Mouse (Mus musculus): ENCODE measurements around the gene Oas1d. TPM values are rescaled to one million over a fixed set of nuclear protein-coding genes. Genes with fewer than 3 reads are reported as not detected.
"Not testable (repeated sequence)": the region's sequence is repeated elsewhere in the genome, so short reads cannot be mapped to it uniquely, and the experiment has no call there.

Oas1d gene
- not detected for polyA plus RNA-seq (2012; fragmentation: generic; extraction: Trizol)

DNA sequence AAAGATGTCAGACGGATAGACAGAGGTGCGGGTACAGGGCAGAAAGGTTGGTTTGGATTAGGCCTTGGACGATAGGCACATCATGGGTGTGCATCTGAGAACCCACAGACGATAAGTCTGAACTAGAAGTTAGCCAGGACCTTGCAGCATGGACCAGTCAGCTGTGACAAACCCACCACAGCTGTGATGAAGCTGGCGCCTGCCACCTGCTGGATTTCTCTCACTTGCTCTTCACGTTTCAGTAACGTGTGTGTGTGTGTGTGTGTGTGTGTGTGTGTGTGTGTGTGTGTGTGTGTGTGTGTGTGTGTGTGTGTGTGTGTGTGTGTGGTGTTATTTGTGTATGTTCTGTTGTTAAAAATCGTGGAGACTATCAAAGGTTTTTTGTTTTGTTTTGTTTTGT, at the start of gene Oas1d:
TSS of gene Oas1d (plus strand) at position 333 of the 400 bp plus-strand sequence.
- not testable (repeated sequence) for H3K79me2 ChIP-seq (ENCODE audit: control insufficient read depth, insufficient read depth); H3K27me3 ChIP-seq (ENCODE audit: control insufficient read depth, insufficient read depth, insufficient read length); H3K36me3 ChIP-seq (ENCODE audit: control insufficient read depth, insufficient read depth); H3K4me2 ChIP-seq (ENCODE audit: low read depth); H3ac ChIP-seq (ENCODE audit: control insufficient read depth, insufficient read length); H3K4me3 ChIP-seq

DNA sequence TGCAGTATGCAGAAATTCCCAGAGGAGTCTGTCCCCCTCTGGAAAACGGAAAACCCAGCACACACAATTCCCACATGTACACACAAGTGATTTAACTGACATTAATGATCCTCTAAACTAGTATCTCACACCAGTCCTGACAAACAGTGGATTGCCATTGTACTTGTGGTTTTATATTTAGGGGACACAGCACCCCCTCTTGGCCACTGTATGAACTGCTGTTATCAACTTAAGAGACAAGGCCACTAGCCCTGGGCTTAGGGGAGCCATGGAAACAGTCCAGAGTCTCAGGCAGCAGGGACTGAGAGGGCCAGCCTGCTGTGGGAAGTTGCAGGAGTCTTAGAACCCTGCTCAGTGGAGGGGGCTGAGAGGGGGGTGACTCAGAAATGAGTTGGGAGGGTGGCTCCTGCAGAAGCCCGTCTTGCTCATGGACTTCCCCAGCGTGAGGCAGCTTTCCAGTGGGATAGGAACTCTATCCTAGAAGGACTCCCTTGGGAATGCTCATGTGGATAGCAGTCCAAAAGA, 48.9 kb upstream of the Oas1d start:
- no peak overlapping the region for H3ac ChIP-seq (ENCODE audit: control insufficient read depth, insufficient read length)
- no peaks in the 10 kb centered on the region for H3K36me3 ChIP-seq (ENCODE audit: control insufficient read depth, insufficient read depth)
- H3K4me2 ChIP-seq (ENCODE audit: low read depth): no peak overlapping the region
- H3K79me2 ChIP-seq (ENCODE audit: control insufficient read depth, insufficient read depth): no peaks in the 10 kb centered on the region
- no peaks in the 10 kb centered on the region for H3K27me3 ChIP-seq (ENCODE audit: control insufficient read depth, insufficient read depth, insufficient read length)
- TF ChIP-seq POLR2AphosphoS2 (IDR thresholded peaks at IDR 0.05; ENCODE audit: insufficient read length, low read depth) (no peak), MAX (IDR thresholded peaks at IDR 0.05; ENCODE audit: low read depth) (no peak), CEBPB (IDR thresholded peaks at IDR 0.05; ENCODE audit: insufficient read depth, poor library complexity, severe bottlenecking) (no peak), REST (IDR thresholded peaks at IDR 0.05; ENCODE audit: insufficient read depth, insufficient read length) (no peak), TCF12 (IDR thresholded peaks at IDR 0.05; ENCODE audit: insufficient read depth, poor library complexity, severe bottlenecking) (no peak), MYOG (IDR thresholded peaks at IDR 0.05; ENCODE audit: control insufficient read depth in 1 of 3, insufficient read depth in 1 of 3, insufficient read length in 2 of 3, low read depth in 2 of 3) (no peak), E2F4 (IDR thresholded peaks at IDR 0.05; ENCODE audit: insufficient read depth) (no peak), USF1 (IDR thresholded peaks at IDR 0.05; ENCODE audit: low read depth) (no peak), POLR2A (IDR thresholded peaks at IDR 0.05; ENCODE audit: insufficient read length, low read depth) (no peak), MYOD1 (IDR thresholded peaks at IDR 0.05; ENCODE audit: control insufficient read depth in 1 of 3, insufficient read length in 2 of 3, low read depth in 2 of 3) (no peak), TCF3 (IDR thresholded peaks at IDR 0.05; ENCODE audit: insufficient read length, low read depth) (no peak)
- no peak overlapping the region for H3K4me3 ChIP-seq

GRCm38 (mm10) chr5:120869436-120870015, 44.8 kb upstream of the Oas1d start:
- TF ChIP-seq TCF3 (IDR thresholded peaks at IDR 0.05; ENCODE audit: insufficient read length, low read depth) (no peak), TCF12 (IDR thresholded peaks at IDR 0.05; ENCODE audit: insufficient read depth, poor library complexity, severe bottlenecking) (no peak), POLR2AphosphoS2 (IDR thresholded peaks at IDR 0.05; ENCODE audit: insufficient read length, low read depth) (no peak), E2F4 (IDR thresholded peaks at IDR 0.05; ENCODE audit: insufficient read depth) (no peak), CEBPB (IDR thresholded peaks at IDR 0.05; ENCODE audit: insufficient read depth, poor library complexity, severe bottlenecking) (no peak), MYOG (IDR thresholded peaks at IDR 0.05; ENCODE audit: control insufficient read depth in 1 of 3, insufficient read depth in 1 of 3, insufficient read length in 2 of 3, low read depth in 2 of 3) (no peak), MAX (IDR thresholded peaks at IDR 0.05; ENCODE audit: low read depth) (no peak), REST (IDR thresholded peaks at IDR 0.05; ENCODE audit: insufficient read depth, insufficient read length) (no peak), USF1 (IDR thresholded peaks at IDR 0.05; ENCODE audit: low read depth) (no peak), SRF (IDR thresholded peaks at IDR 0.05; ENCODE audit: control insufficient read depth, insufficient read length, low read depth) (no peak), MYOD1 (IDR thresholded peaks at IDR 0.05; ENCODE audit: control insufficient read depth in 1 of 3, insufficient read length in 2 of 3, low read depth in 2 of 3) (no peak)
- Histone ChIP-seq H3ac (ENCODE audit: control insufficient read depth, insufficient read length) (no peak overlapping the region), H3K4me2 (ENCODE audit: low read depth) (no peak overlapping the region), H3K36me3 (ENCODE audit: control insufficient read depth, insufficient read depth) (no peaks in the 10 kb centered on the region), H3K27me3 (ENCODE audit: control insufficient read depth, insufficient read depth, insufficient read length) (no peaks in the 10 kb centered on the region), H3K79me2 (ENCODE audit: control insufficient read depth, insufficient read depth) (no peaks in the 10 kb centered on the region), H3K4me3 (no peak overlapping the region)

GRCm38 (mm10) chr5:120870081-120870480, 44.3 kb upstream of the Oas1d start:
- TF ChIP-seq MYOG (IDR thresholded peaks at IDR 0.05; ENCODE audit: control insufficient read depth in 1 of 3, insufficient read depth in 1 of 3, insufficient read length in 2 of 3, low read depth in 2 of 3): no peak
- TF ChIP-seq SRF (IDR thresholded peaks at IDR 0.05; ENCODE audit: control insufficient read depth, insufficient read length, low read depth): no peak
- TF ChIP-seq USF1 (IDR thresholded peaks at IDR 0.05; ENCODE audit: low read depth): no peak
- no peak for TF ChIP-seq POLR2A (IDR thresholded peaks at IDR 0.05; ENCODE audit: insufficient read length, low read depth)

DNA sequence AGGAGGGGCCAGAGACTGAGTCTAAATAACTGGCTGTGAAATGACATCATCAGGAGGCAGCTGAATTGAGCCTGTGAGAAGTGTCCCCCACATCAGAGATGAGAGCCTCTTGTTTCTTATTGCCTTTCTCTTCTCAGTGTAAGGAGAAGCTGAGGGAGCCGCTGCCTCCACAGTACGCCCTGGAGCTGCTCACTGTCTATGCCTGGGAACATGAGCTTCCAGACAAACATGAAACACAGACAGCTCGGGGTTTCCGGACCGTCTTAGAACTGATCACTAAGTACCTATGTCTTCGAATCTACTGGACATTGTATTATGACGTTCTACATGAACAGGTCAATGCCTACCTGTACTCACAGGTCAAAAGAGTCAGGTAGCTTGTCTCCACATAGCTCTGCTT, 43.6 kb upstream of the Oas1d start:
- no peak overlapping the region for H3K4me3 ChIP-seq
- TF ChIP-seq E2F4 (IDR thresholded peaks at IDR 0.05; ENCODE audit: insufficient read depth): no peak
- no peak for TF ChIP-seq REST (IDR thresholded peaks at IDR 0.05; ENCODE audit: insufficient read depth, insufficient read length)
- TF ChIP-seq TCF3 (IDR thresholded peaks at IDR 0.05; ENCODE audit: insufficient read length, low read depth): no peak
- no peak for TF ChIP-seq TCF12 (IDR thresholded peaks at IDR 0.05; ENCODE audit: insufficient read depth, poor library complexity, severe bottlenecking)
- no peak for TF ChIP-seq POLR2AphosphoS2 (IDR thresholded peaks at IDR 0.05; ENCODE audit: insufficient read length, low read depth)
- TF ChIP-seq MYOG (IDR thresholded peaks at IDR 0.05; ENCODE audit: control insufficient read depth in 1 of 3, insufficient read depth in 1 of 3, insufficient read length in 2 of 3, low read depth in 2 of 3): no peak
- no peak for TF ChIP-seq MYOD1 (IDR thresholded peaks at IDR 0.05; ENCODE audit: control insufficient read depth in 1 of 3, insufficient read length in 2 of 3, low read depth in 2 of 3)
- H3K4me2 ChIP-seq (ENCODE audit: low read depth): no peak overlapping the region
- no peaks in the 10 kb centered on the region for H3K79me2 ChIP-seq (ENCODE audit: control insufficient read depth, insufficient read depth)
- no peaks in the 10 kb centered on the region for H3K36me3 ChIP-seq (ENCODE audit: control insufficient read depth, insufficient read depth)
- no peak overlapping the region for H3ac ChIP-seq (ENCODE audit: control insufficient read depth, insufficient read length)
- H3K27me3 ChIP-seq (ENCODE audit: control insufficient read depth, insufficient read depth, insufficient read length): no peaks in the 10 kb centered on the region

More at GRCm38 (mm10) chr5:120870081-120870480, 44.3 kb upstream of the Oas1d start:
- no peak overlapping the region for H3K4me2 ChIP-seq (ENCODE audit: low read depth)
- no peaks in the 10 kb centered on the region for H3K27me3 ChIP-seq (ENCODE audit: control insufficient read depth, insufficient read depth, insufficient read length)
- H3K79me2 ChIP-seq (ENCODE audit: control insufficient read depth, insufficient read depth): no peaks in the 10 kb centered on the region
- no peak overlapping the region for H3K4me3 ChIP-seq
- H3K36me3 ChIP-seq (ENCODE audit: control insufficient read depth, insufficient read depth): no peaks in the 10 kb centered on the region
- H3ac ChIP-seq (ENCODE audit: control insufficient read depth, insufficient read length): no peak overlapping the region
